Mouse (Mus musculus) testis, adult 2 months (tissue): ENCODE results near the gene Rai14. TPM values are rescaled to one million over a fixed set of nuclear protein-coding genes. Genes with fewer than 3 reads are reported as not detected.
A peak's percentile ranks its signal among the peaks of the same experiment; 100 is the strongest.

ENCODE experiments used
- H3K27ac ChIP-seq: fragments of 200-500 bp; 2 replicates; pipeline ENCODE4 v1.5.1; 2012; ENCODE audit warnings: low read depth, low read length; ENCODE audit not compliant: control insufficient read depth, insufficient read depth
- H3K27me3 ChIP-seq: fragments of 200-500 bp; 2 replicates; pipeline ENCODE4 v1.6.1; 2012; ENCODE audit warnings: mild to moderate bottlenecking, low read length, moderate library complexity; ENCODE audit not compliant: control insufficient read depth, insufficient read depth
- H3K36me3 ChIP-seq: fragments of 200-500 bp; 2 replicates; pipeline ENCODE4 v1.6.1; 2012; ENCODE audit warnings: mild to moderate bottlenecking, low read length; ENCODE audit not compliant: control insufficient read depth, insufficient read depth
- H3K4me1 ChIP-seq: fragments of 200-500 bp; 2 replicates; pipeline ENCODE4 v1.6.1; 2012; ENCODE audit warnings: low read length; ENCODE audit not compliant: control insufficient read depth, insufficient read depth
- H3K4me3 ChIP-seq: fragments of 200-500 bp; 2 replicates; pipeline ENCODE4 v1.5.1; 2012; ENCODE audit warnings: low read depth, mild to moderate bottlenecking, low read length, moderate library complexity, mixed read lengths; ENCODE audit not compliant: control insufficient read depth
- CTCF ChIP-seq: fragments of 200-500 bp; IDR thresholded peaks from 2 replicates; pipeline ENCODE4 v1.5.1; 2012; ENCODE audit warnings: low read depth, mild to moderate bottlenecking, inconsistent platforms, low read length, moderate library complexity; ENCODE audit not compliant: control insufficient read depth, insufficient read depth, insufficient replicate concordance
- POLR2A ChIP-seq: fragments of 200-500 bp; IDR thresholded peaks from 2 replicates; pipeline ENCODE4 v1.6.1; 2012; ENCODE audit warnings: low read depth, mild to moderate bottlenecking, inconsistent platforms, low read length, moderate library complexity; ENCODE audit not compliant: control insufficient read depth
- polyA plus RNA-seq: library from polyadenylated mRNA; depleted of rRNA; stranded (reverse); fragments of >200 nt; gene quantifications from 2 replicates; pipeline ENCODE4 v1.2.3, GENCODE M21; 2012; rRNA removed

Gene Rai14
- 66.8 and 80.0 TPM in 2 replicates for polyA plus RNA-seq

GRCm38 (mm10) chr15:10714409-10715138 is at the start of gene Rai14:
Rai14 (minus strand) TSS chr15:10714624.
- peak within 1 kb of the TSS; percentile 69 for H3K27ac ChIP-seq
- H3K36me3 ChIP-seq, result no peaks in the 10 kb centered on the region; the same call in 1 of the 2 replicates
- H3K27me3 ChIP-seq, result no peaks in the 10 kb centered on the region
- TF ChIP-seq CTCF (no peak), POLR2A (peak; percentile 55; the same call in 1 of the 2 replicates)
- H3K4me1 ChIP-seq, result no peaks in the 10 kb centered on the region; the same call in 1 of the 2 replicates
- H3K4me3 ChIP-seq, result peak within 1 kb of the TSS; percentile 89

- Histone ChIP-seq H3K27me3 (no peaks in the 10 kb centered on the region), H3K4me1 (no peaks in the 10 kb centered on the region), H3K36me3 (no peaks in the 10 kb centered on the region), H3K27ac (no peak overlapping the region), H3K4me3 (no peak overlapping the region)
- no peak for TF ChIP-seq CTCF
- TF ChIP-seq POLR2A, result no peak
Measured at GRCm38 (mm10) chr15:10761441-10761840, 47.0 kb upstream of the Rai14 start.

DNA sequence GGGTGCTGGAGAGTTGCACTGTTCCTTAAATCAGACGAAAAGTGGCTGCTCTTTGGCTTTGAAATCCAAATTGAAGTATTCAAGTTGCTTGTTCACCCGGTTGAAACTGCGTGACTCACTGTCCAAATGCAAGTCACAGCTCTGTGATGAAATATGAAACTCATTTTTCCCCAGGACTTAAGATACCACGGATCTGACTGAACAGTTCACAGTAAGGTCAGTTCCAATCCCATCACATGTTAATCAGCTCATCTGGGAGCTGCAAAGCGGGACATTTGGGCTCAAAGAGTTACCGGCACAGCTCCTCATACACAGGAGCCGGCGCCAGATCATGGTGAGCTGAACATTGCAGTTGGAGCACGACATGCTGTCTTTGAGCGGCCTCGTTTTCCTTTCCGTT is 45.6 kb upstream of the Rai14 start:
- Histone ChIP-seq H3K27me3 (no peaks in the 10 kb centered on the region), H3K36me3 (no peaks in the 10 kb centered on the region), H3K4me3 (no peak overlapping the region), H3K27ac (no peak overlapping the region), H3K4me1 (no peaks in the 10 kb centered on the region)
- no peak for TF ChIP-seq CTCF
- no peak for TF ChIP-seq POLR2A

DNA sequence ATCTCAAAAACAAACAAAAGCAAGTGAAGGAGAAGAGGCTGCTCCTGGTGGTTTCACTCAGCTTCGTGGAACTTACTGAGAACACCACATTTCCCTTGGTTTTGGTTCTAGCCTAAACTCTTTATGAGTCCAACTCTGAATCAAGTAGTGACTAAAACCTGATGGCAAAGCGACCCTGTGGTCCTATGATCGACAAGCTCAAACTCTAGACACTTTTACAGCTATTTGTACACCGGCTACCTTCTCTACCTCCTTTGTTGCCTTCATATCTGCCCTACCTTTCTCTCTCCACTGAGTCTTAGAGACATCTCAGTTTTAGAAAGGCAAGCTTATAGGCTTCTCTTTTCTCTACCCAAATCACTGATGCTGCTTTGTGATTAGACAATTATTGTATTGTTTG is 45.0 kb upstream of the Rai14 start:
- Histone ChIP-seq H3K4me3 (no peak overlapping the region), H3K27ac (no peak overlapping the region), H3K4me1 (no peaks in the 10 kb centered on the region), H3K27me3 (no peaks in the 10 kb centered on the region), H3K36me3 (no peaks in the 10 kb centered on the region)
- TF ChIP-seq POLR2A (no peak), CTCF (no peak)

DNA sequence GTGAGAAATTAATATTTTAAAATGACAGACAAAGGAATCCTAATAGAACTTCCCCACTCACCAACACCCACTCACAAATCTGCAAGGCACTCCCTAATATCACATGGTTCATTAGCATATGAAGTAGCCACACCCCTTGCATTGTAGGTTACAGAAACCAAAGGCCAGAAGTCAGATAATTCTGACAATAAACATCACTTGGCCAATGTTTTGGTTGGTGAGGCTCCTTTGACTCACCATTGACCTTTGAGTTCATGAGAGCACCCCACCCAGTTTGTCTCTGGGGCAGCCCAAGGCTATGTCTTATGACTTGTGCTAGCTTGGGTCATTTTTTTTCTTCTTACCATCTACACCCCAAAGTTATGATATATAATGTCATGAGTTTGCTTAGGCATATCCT is 44.4 kb upstream of the Rai14 start:
- H3K4me1 ChIP-seq, result no peaks in the 10 kb centered on the region
- no peaks in the 10 kb centered on the region for H3K27me3 ChIP-seq
- TF ChIP-seq CTCF (no peak), POLR2A (no peak)
- no peaks in the 10 kb centered on the region for H3K36me3 ChIP-seq
- H3K4me3 ChIP-seq, result no peak overlapping the region
- no peak overlapping the region for H3K27ac ChIP-seq

- Histone ChIP-seq H3K4me1 (no peaks in the 10 kb centered on the region), H3K27ac (no peak overlapping the region), H3K27me3 (no peaks in the 10 kb centered on the region), H3K36me3 (no peaks in the 10 kb centered on the region), H3K4me3 (no peak overlapping the region)
- no peak for TF ChIP-seq CTCF
- TF ChIP-seq POLR2A, result no peak
Measured at GRCm38 (mm10) chr15:10751141-10751540, 36.7 kb upstream of the Rai14 start.

- Histone ChIP-seq H3K4me1 (no peaks in the 10 kb centered on the region), H3K27me3 (no peaks in the 10 kb centered on the region), H3K36me3 (no peaks in the 10 kb centered on the region), H3K27ac (no peak overlapping the region), H3K4me3 (no peak overlapping the region)
- TF ChIP-seq CTCF, result no peak
- TF ChIP-seq POLR2A, result no peak
Measured at GRCm38 (mm10) chr15:10750339-10750738, 35.9 kb upstream of the Rai14 start.
